Mouse (Mus musculus) thymus, postnatal 0 days (tissue): Measurements from ENCODE around the gene Bcar3. TPM values are rescaled to one million over a fixed set of nuclear protein-coding genes. Genes with fewer than 3 reads are reported as not detected.

Source experiments
- DNase-seq: peaks from one replicate; pipeline ENCODE4 v3.0.0-alpha.2; 2015; ENCODE audit warnings: low spot score
- polyA plus RNA-seq: library from polyadenylated mRNA; unstranded; fragments of >200 nt; fragmentation: Nextera tagmentation; extraction: Ambion mirVana; gene quantifications from 2 replicates; pipeline ENCODE4 v1.2.1, GENCODE M21; 2015

Bcar3 gene
- polyA plus RNA-seq, 1 experiment from 2014 or later, result 4.5 TPM

- peak; percentile 93 for DNase-seq
Observed at GRCm38 (mm10) chr3:122292300-122293222, 1.4 kb upstream of the Bcar3 start.

DNA sequence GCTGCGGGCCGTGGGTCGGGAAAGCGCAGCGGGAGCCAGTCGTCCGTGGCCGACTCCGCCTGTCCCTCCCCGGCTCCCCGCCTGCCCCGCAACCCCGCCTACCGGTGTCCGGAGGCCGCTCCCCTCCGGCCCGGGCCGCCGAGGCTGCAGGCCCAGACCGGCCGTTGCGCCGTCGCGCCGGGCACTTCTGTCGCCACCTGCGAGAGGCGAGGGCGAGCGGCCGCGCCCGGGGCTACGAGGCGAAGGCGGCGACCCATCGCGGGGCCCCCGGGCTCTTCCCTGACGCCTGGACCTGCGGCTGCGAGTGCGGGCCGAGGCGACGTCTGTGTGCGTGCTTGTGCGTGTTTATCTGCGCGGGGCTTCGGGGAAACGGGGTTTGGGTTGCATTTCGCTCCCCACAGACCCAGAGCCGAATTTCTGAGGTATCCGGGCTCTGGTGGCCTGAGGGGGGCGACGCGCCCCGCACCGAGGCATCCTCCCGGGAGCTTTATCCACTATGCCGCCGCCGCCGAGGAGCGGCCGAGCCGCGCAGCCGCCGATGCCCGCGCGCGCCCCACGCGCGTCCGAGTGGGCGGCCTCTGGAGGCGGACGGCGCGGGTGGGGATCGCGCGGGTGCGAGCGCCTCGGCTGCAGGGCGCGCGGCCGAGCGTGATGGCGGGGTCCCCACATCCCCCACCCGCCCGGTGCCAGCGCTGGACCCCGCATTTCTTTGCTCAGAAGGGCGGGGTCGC is 548 bp upstream of the Bcar3 start:
- no peak for DNase-seq

DNA sequence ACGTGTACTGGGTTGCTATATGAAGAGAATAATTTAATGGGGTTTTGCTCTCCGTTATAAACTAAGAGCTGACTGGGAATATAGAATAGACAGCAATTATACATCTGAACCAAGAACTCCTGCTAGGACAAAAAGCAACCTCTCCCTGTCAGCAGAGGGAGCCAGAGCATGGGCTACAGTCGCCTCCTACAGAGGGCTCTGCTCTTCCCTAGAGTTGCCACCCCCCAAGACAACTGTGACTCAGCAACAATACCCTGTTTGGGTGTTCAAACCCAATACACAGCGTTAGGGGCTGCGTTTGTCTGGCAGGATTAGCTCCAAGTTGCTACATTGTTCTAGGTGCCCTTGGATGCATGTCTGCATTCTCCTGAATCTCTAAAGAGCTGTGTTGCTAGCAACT is 1.6 kb downstream of the Bcar3 start:
- DNase-seq, result peak; percentile 83

DNA sequence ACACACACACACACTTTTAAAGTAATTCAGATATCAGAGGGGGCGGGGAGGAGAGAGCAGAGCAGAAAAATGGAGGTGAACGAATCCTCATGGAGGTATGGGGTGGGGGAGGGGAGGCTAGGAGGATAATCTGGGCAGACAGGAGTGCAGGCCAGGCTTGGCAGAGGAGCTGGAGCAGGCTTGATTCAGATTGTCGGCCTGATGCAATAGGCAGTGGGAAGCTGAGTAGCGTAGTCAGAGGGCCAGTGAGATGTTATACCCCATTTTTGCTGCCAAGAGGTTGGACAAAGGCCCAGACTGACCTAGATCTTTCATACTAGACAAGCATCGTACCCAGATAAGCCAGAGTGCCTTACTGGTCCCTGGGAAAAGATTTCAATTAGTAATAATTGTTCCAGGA is 3.0 kb downstream of the Bcar3 start:
- DNase-seq, result no peak

DNA sequence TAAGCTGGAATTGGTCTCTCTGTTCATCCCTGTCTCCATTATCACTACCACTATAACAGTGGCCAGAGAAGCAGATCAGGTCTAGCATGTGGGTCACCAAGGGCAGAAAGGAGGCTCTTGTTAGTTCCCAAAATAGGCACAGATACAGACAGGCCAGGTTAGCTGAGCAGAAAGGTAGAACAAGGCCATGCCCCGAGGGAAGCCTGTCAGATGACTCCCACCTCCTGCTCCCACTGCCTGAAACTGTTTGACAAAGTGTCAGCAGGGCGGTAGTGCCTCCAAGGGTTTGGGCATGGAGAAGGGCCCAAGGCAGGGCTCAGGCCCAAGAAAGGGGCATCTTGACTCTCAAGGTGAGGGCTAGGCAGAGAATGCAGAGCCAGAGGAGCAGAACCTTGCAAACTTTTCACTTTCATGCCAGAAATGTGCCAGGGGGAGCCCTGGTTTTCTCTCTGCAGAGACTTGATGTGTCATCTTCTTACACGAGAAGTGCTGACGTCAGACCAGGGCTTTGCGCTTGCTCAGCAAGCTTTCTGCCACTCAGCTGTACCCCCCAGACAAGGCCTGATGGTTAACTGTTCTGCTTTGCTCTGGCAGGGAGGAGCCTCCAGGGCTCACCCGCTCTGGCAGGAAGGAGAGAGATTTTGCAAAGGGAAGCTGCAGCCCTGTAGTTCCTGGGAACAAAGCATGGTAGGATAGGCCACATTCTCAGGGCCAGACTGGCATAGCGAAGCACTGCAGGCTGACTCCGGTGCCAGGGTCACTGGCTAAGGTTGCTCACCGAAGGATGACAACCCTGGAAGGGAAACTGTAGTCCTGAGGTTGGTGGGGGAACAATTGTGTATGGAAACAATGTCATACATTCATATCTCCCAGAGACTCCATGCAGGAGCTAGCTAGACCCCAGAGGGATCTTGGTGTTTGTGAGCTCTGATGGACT is 7.3 kb downstream of the Bcar3 start:
- peak; percentile 70 for DNase-seq

GRCm38 (mm10) chr3:122304560-122304959 is 10.6 kb downstream of the Bcar3 start:
- no peak for DNase-seq

- no peak for DNase-seq
Observed at GRCm38 (mm10) chr3:122307894-122308671, 14.1 kb downstream of the Bcar3 start.

- DNase-seq, result peak; percentile 35
Observed at GRCm38 (mm10) chr3:122308981-122309380, 15.0 kb downstream of the Bcar3 start.

DNA sequence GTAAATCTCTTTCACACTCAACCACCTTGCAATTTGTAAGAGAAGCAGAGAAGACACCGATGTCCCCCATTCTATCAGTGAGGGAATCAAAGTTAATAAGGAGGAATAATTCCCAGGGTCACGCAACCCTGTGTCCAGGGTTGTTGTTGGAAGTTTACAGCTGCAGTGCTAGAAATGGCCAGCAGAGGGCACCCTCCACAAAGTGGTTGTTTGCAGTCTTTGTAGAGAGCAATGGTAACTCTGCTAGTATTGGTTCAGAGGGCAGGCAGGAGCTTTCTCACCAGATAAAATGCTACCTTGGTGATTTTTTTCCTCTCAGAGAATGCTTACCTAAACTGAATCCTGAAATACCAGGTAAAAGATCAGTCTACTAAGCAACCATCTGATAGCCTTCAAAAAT is 18.1 kb downstream of the Bcar3 start:
- peak; percentile 65 for DNase-seq

DNA sequence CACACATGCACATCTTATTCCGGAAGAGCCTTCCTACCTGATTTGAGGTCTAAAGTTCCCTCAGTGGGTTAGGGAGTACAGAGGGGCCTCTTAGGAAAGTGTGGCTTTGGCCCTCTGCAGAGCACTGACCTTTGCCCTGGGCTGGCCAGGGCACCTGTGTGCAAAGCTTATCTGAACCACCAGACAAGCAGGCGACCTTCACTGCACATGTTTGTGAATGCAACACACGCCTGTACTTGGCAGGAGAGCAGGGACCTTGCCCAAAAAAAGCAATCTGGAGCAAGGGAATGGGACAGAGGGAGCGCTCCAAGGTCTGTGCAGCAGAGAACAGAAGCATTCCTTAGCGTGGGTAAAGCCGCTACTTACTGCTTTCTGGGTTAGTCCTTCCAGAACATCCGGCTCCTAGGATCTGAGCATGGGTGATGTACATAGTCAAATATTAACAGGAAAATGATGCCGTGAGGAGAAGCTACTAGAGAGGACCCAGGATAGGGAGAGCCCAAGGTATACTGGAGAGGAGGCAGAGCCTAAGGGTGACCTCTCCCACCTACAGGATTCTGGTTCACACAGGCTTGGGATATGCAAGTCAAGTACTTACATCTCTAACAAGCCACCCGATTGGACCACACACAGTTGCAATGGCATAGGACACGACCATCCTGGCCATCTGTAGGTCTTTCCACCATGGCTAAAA is 19.1 kb downstream of the Bcar3 start:
- DNase-seq, result no peak

GRCm38 (mm10) chr3:122313936-122314335 is 20.0 kb downstream of the Bcar3 start:
- DNase-seq, result no peak

DNA sequence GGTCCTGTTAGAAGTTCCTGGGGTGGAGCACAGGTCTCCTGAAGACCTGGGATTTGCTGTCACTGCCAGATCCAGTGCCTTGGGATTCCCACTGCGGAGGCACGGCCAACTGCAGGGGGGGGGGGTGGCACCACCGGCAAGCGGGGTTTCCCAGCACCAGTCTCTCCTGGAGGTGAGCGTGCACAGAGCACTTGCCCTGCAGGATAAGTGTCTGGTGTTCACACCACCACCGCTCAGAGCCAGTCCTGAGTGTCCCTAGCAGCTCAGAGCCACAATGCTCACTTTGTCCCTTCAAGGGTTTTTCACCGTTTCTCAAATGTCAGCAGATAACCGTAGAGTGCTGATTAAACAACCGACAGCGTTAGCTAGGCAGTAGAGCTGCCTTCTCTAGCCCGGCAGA is 22.7 kb downstream of the Bcar3 start:
- DNase-seq, result no peak

GRCm38 (mm10) chr3:122317339-122317738 is 23.4 kb downstream of the Bcar3 start:
- DNase-seq, result no peak

- no peak for DNase-seq
Observed at GRCm38 (mm10) chr3:122322226-122322625, 28.3 kb downstream of the Bcar3 start.

DNA sequence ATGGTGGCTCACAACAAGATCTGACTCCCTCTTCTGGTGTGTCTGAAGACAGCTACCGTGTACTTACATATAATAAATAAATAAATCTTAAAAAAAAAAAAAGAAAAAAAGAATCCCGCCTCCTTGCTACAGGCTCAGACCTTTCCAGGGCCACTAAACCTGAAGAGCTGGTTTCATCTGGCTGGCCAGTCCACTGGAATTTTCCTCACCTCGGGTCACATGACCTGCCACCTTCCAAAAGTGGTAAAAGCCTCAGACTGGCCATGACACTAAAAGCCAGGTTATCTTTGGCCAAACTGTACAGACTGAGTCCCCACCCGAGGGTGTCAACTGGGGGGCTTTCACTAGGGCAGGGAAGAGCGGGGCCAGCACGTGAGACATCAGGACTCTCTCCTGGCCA is 29.9 kb downstream of the Bcar3 start:
- no peak for DNase-seq

DNA sequence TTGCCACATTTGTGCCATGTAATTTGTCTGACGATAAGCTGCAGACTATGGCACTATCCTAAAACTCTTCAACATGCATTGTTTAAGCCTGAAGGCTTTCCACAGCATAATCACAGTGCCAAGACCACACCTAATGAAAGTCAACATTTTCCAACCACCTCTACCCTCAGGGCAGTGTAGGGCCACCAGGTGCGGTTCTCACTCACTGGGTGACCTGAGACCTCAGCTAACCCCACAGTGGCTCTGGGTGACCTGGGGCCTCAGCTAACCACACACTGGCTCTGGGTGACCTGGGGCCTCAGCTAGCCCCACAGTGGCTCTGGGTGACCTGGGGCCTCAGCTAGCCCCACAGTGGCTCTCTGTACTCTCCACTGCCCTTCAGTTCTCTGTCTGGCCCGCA is 30.6 kb downstream of the Bcar3 start:
- no peak for DNase-seq

GRCm38 (mm10) chr3:122330484-122330883 is 36.5 kb downstream of the Bcar3 start:
- DNase-seq, result no peak

DNA sequence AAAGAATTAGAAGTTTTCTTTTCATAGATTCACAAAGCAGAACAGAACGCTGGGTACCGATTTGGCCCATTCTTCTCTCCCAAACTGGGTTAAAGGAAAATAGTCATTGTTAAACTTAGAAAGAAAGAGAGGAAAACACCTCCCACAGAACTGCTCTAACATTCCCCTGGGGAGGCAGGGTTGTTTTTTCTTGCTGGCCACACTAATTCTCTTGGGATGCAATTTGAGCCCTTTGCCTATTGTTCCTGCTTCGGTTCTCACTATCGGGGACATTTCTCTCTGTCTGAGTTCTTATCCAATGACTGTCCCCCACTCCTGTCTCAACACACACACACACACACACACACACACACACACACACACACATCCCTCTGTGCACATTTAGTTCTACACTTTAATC is 39.6 kb downstream of the Bcar3 start:
- DNase-seq, result no peak

- DNase-seq, result no peak
Observed at GRCm38 (mm10) chr3:122333902-122334301, 40.0 kb downstream of the Bcar3 start.

DNA sequence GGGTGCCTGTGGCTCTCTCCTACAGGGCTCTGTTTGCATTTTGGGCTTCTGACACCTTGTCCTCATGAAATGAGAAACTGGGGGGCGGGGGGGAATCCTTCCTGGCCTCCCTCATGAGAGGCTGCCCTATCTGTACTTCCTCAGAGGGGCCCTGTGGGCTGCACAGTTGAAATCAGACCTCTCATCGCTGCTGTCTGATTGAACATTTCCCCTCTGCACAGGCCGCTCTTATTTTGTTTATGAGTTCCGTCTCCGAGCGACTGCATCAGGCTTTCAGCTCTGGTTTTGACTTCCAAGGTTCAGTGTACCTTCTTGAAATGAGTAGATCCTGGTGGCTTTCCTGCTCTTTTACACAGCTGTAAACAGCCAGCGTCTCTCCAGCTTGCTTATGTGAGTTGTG is 40.4 kb downstream of the Bcar3 start:
- no peak for DNase-seq
